ENCODE assay signal across 15 mouse cellular contexts in the genomic region with DNA sequence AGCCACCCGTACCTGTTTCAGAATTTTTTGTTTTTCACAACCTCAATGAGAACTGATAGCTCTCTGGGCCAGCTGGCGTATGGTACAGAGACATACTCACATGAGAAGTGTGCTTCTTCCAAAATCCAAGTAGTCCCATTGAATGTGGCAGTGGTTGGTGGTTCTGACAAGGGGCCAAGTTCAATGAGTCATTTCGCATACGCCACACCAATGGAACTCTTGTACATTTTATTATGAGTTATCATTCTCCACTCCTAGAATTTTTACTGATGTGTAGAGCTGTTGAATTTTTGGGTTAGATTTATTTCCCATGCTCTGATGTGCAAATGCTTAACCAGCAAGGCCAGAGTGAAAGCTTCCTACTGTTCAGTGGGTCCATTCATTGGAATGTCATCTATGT.
"Had no signal": no experiment of that assay in that cellular context is flagged by ENCODE, and none has a peak within 500 bp of the region (broad histone marks: within the 10 kb centered on the region; RNA-seq: fewer than 3 reads in every experiment).

No protein-coding gene starts in this region.

- H3K27ac ChIP-seq: left cerebral cortex, adult 2 months; limb, embryonic 10.5 days; liver, embryonic 15.5 days; midbrain, embryonic 10.5 days; neural tube, embryonic 12.5 days had no signal

- H3K4me2 ChIP-seq: liver, embryonic 11.5 days; liver, embryonic 15.5 days; neural tube, embryonic 12.5 days had no signal

- H3K9ac ChIP-seq: liver, embryonic 15.5 days; neural tube, embryonic 12.5 days had no signal

- ATAC-seq: lung, postnatal 0 days had no signal

- H3K4me1 ChIP-seq: limb, embryonic 10.5 days; liver, embryonic 15.5 days; midbrain, embryonic 10.5 days; neural tube, embryonic 12.5 days had no signal

- H3K9me3 ChIP-seq: limb, embryonic 10.5 days; liver, embryonic 15.5 days; midbrain, embryonic 10.5 days; neural tube, embryonic 12.5 days had no signal

- H3K36me3 ChIP-seq: limb, embryonic 10.5 days; liver, embryonic 15.5 days; midbrain, embryonic 10.5 days; neural tube, embryonic 12.5 days had no signal

- DNase-seq: kidney, postnatal 25 days; lung, adult 2 months; lung, postnatal 4 days; midbrain, embryonic 14.5 days; right cerebral cortex, postnatal 4 days; spleen, adult 18-20 months; thymus, adult 18-20 months; thymus, postnatal 25 days had no signal

- H3K27me3 ChIP-seq: liver, embryonic 15.5 days; neural tube, embryonic 12.5 days had no signal

- H3K4me3 ChIP-seq: left cerebral cortex, adult 2 months; limb, embryonic 10.5 days; liver, embryonic 15.5 days; midbrain, embryonic 10.5 days; neural tube, embryonic 12.5 days had no signal
